Mouse (Mus musculus) bone marrow, adult 2 months (tissue): ENCODE data around the gene Ncoa1.

Source experiments
- CTCF ChIP-seq: fragments of 200-500 bp; IDR thresholded peaks from 2 replicates; pipeline ENCODE4 v1.5.1; 2011; ENCODE audit warnings: low read length, control low read depth; ENCODE audit not compliant: control insufficient read depth, insufficient read depth
- POLR2A ChIP-seq: fragments of 200-500 bp; IDR thresholded peaks from 2 replicates; pipeline ENCODE4 v1.6.1; 2011; ENCODE audit warnings: low read depth, mild to moderate bottlenecking, control low read depth, low read length, borderline replicate concordance; ENCODE audit not compliant: control insufficient read depth

GRCm38 (mm10) chr12:4208405-4209133 lies 268.4 kb downstream of the Ncoa1 start:
- TF ChIP-seq CTCF (no peak), POLR2A (no peak)
